Mouse (Mus musculus): Measurements from ENCODE around the gene Slc22a23.
A peak's percentile ranks its signal among the peaks of the same experiment; 100 is the strongest.

Slc22a23 gene

DNA sequence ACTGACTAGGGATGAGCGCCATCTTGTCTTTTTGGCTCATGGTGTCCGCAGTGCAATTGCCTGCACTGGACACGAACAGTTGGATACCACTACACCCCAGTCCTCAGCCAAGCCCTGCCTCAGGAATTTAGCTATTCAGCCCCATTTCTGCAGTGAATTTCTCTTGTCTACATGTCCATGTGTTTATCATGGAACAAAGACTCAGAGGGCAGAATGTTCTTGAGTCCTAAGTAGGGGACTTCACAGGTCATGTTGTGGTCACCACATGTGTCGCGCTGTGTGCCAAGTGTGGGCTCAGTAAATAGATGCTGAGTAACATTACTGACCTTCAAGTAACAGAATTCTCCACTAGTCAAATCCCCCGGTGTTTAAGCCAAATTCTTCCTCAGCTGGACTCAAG is 109.9 kb downstream of the Slc22a23 start:
- peak; percentile 61 for DNase-seq (ENCODE audit: low read depth, low spot score)

- peak; percentile 82 for DNase-seq (ENCODE audit: low read depth, low spot score)
Measured at GRCm38 (mm10) chr13:34234439-34234838, 110.5 kb downstream of the Slc22a23 start.

DNA sequence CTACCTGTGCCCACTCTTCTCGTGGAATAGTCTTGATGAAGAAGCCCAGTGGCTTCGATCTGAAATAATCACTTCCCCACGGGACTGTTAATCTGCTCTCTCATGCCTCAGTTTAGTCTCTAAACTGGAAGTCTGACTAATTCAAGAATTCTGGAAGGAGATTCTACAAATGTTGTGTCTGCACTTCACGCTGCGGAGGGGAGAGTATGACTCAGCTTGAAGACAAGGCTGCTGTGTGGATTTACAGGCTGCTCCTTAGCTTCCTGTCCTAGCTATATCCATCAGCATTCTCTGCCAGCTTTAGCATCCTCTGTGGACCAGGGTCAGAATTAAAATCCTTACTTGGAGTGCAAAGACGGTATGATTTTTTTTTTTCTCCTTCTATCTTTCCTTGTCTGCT is 112.0 kb downstream of the Slc22a23 start:
- DNase-seq (ENCODE audit: low read depth, low spot score) = peak; percentile 79

- DNase-seq (ENCODE audit: low read depth, low spot score) = no peak
Measured at GRCm38 (mm10) chr13:34228905-34229304, 116.1 kb downstream of the Slc22a23 start.

DNA sequence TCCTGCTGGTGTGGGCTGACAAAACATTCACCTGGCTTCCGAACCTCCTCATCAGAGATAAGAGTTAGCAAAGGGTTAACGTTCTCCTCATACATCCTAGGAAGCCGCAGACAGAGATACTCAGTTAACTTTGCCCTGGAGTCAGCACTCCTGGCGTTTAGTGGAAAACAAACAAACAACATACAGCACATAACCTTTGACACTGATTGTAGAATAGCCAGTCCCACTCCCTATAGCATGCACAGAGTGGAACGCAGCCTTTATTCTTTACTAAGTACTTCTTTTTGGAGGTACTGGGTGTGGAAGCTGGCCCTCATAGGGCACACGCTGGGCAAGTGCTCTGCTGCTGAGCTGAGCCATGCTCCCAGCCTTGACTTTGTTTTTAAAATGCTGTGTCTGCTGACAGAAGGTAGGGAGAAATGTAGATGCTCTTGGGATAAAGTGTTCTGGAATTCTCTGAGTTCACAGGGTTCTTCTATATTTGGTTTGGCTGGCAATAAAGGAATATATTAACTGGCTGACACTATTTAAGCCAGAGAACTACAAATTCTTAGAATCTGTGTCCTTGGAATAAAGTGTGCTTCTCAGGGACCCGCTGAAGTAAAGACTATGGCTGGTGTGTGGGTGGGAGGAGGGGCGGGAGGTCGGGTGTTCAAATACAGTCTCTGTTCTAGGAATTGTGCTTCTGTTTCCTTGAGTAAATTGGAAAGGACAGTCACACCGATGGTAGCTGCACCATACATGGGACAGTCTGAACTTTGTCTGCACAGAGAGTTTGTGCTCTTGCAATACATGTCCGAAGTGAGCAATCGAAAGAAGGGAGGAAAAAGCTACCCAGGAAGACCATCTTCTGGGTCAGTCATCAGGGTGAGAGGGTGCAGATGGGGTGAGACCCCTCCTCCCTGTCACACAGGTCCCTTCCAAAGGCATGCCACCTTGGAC is 117.0 kb downstream of the Slc22a23 start:
- DNase-seq (ENCODE audit: low read depth, low spot score) = no peak

DNA sequence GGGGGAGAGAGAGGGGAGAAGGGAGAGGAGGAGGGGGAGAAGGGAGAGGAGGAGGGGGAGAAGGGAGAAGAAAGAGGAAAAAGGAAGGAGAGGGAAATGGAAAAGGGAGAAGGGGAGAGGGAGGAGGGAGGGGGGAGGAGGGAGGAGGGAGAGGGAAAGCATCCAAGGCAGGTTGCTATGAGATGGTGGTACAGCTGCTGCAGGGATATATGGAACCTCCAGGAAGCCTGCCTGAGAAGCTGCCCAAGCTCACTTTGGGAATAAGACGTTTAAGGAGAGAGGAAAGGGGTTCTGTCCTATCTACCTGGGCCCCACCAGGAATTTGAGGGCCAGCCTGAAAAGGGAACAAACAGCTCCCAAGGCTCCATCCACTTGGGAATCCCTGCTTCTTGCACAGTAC is 118.0 kb downstream of the Slc22a23 start:
- DNase-seq (ENCODE audit: low read depth, low spot score) = no peak

DNA sequence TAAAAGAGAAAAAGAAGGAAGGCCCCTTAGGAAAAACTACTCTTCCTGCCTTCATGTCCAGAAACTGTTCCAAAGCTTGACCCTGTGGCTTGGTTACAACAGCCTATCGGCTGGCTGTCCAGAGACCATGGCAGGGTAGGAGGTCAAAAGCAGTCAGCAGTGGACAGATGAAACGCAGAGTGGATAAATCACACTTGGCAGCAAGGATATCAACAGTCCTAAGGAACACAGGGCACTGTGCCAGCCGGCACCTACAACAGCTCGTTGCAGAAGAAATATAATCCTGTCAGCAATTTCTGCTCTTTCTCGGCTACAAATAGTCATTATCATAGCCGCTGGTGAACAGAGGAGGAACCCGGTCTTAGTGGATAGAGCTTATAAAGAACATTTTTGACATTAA is 122.0 kb downstream of the Slc22a23 start:
- DNase-seq (ENCODE audit: low read depth, low spot score) = no peak

GRCm38 (mm10) chr13:34219728-34220127 is 125.3 kb downstream of the Slc22a23 start:
- no peak for DNase-seq (ENCODE audit: low read depth, low spot score)

GRCm38 (mm10) chr13:34218776-34219175 is 126.2 kb downstream of the Slc22a23 start:
- DNase-seq (ENCODE audit: low read depth, low spot score) = no peak

DNA sequence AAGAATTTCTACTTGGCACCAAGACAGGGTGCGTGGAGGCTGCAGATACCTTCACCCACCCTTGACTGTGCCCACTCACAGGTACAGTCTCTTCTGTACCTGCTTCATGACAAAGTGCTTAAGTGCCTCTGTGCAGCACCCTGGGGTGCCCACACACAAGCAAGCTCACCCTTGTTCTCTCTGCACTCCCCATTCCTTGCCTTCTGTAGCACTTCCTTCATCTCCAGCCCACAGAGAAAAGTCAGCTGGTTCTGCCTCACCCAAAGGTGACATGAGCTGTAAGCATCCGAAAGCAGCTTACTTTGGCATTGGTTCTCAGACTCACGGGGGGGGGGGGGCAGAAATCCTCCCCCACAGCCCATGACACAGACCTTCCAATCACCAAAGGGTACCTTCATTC is 130.1 kb downstream of the Slc22a23 start:
- no peak for DNase-seq (ENCODE audit: low read depth, low spot score)

GRCm38 (mm10) chr13:34212735-34213212 is 132.2 kb downstream of the Slc22a23 start:
- no peak for DNase-seq (ENCODE audit: low read depth, low spot score)

DNA sequence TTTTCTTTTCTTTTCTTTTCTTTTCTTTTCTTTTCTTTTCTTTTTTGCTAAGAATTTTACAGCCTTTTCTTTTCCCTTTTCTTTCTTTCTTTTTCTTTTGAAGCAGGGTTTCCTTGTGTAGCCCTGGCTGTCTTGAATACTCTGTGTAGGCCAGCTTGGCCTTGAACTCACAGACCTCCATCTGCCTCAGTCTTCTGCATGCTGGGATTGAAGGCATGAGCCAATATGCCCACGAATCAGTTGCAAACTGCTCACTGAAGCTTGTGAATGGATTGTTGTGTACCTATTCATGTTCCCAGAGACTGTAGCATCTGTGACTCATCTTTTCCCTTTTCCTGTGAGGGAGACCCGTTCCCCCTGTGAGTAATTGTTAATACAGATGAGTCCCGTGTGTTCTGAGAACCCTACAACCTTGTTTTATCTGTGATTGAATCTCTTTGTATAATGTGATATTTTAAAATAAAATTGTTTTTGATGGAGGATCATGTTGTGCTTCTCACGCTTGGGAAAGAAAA is 133.7 kb downstream of the Slc22a23 start:
- DNase-seq (ENCODE audit: low read depth, low spot score) = peak; percentile 85

GRCm38 (mm10) chr13:34207714-34208470 is 137.1 kb downstream of the Slc22a23 start:
- no peak for DNase-seq (ENCODE audit: low read depth, low spot score)

- no peak for DNase-seq (ENCODE audit: low read depth, low spot score)
Measured at GRCm38 (mm10) chr13:34205216-34205615, 139.8 kb downstream of the Slc22a23 start.

- no peak for DNase-seq (ENCODE audit: low read depth, low spot score)
Measured at GRCm38 (mm10) chr13:34195676-34196075, 149.3 kb downstream of the Slc22a23 start.

- no peak for DNase-seq (ENCODE audit: low read depth, low spot score)
Measured at GRCm38 (mm10) chr13:34193384-34193783, 151.6 kb downstream of the Slc22a23 start.

DNA sequence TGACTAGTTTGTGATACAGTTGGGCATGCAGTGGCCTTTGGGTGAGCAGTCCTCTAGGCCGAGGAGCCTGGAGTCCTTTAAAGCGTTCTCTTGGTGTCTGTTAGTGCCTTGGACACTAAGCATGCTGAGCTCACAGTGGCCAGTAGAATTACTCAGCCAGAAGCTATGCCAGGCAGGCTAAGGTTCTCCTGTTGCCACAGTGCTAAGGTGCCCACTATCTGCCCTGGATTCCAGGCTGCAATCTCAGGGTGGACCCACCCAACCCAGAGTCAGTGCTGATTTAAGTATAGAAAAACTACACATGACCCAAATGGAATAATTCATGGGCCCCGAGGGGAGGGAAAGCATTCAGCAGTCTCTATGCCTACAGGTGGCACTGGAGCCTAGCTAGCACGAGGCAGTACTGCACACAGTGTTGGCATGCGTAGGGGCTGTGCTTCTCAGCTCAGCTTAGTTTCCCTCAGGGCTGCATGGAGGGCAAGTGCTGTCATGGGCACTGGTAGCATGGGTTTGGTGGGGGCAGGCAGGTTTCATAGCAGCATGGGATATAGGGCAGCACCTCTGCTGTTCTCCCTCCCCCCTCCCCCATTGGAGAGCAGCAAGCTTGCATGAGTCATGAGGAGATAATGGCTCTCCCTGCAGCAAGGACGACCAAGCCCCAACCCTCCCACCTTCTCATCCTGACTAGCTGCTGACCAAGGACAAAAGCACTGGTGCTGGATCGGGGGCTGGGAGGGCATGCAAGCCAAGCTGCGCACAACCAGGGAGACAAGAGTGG is 152.4 kb downstream of the Slc22a23 start:
- DNase-seq (ENCODE audit: low read depth, low spot score) = peak; percentile 52

GRCm38 (mm10) chr13:34187571-34187970 is 157.4 kb downstream of the Slc22a23 start:
- DNase-seq (ENCODE audit: low read depth, low spot score) = peak; percentile 87

DNA sequence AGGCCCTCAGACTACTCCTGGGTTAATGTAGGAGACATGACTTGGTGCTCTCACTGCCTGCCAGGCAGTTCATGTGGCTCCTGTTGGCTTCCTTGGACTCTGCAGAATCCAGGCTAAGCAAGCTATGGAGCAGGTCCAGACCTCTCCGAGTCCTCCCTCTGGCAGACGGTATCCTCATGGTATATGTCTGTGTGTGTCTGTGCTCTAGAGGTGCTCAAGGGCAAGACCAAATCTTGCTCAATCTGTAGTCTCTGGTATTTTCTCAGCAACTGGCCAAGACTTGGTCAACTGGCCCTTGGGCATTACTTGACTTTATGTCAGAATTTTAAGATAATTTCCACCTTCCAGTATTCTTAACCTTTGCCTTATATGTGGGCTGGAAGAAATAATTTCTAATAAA is 159.6 kb downstream of the Slc22a23 start:
- no peak for DNase-seq (ENCODE audit: low read depth, low spot score)

GRCm38 (mm10) chr13:34181624-34182023 is 163.4 kb downstream of the Slc22a23 start:
- DNase-seq (ENCODE audit: low read depth, low spot score) = no peak

DNA sequence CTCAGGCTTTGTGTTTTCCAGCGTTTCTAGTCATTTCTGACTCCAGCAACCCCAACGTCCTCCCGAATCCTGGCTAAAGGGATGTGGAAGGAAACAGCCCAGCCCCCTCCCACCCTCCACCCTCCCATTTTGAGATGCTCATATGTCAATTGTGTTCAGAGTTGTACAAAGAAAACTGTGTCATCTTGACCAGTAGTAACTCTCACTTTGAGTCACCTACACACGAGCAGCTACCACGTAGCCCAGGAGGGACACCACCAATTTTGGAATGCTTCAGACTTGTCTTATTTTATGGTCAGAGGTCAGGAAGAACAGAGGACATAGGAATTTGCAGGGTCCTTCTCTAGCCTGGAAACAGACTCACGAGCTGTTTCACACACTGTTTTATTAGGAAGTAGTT is 171.0 kb downstream of the Slc22a23 start:
- no peak for DNase-seq (ENCODE audit: low read depth, low spot score)
